Mouse (Mus musculus): Measurements from ENCODE around the gene Dennd4b. TPM values are rescaled to one million over a fixed set of nuclear protein-coding genes. Genes with fewer than 3 reads are reported as not detected.

Gene Dennd4b
- polyA plus RNA-seq (2012; ENCODE audit: insufficient read depth, low replicate concordance), result 41.0 and 105 TPM in 2 replicates

DNA sequence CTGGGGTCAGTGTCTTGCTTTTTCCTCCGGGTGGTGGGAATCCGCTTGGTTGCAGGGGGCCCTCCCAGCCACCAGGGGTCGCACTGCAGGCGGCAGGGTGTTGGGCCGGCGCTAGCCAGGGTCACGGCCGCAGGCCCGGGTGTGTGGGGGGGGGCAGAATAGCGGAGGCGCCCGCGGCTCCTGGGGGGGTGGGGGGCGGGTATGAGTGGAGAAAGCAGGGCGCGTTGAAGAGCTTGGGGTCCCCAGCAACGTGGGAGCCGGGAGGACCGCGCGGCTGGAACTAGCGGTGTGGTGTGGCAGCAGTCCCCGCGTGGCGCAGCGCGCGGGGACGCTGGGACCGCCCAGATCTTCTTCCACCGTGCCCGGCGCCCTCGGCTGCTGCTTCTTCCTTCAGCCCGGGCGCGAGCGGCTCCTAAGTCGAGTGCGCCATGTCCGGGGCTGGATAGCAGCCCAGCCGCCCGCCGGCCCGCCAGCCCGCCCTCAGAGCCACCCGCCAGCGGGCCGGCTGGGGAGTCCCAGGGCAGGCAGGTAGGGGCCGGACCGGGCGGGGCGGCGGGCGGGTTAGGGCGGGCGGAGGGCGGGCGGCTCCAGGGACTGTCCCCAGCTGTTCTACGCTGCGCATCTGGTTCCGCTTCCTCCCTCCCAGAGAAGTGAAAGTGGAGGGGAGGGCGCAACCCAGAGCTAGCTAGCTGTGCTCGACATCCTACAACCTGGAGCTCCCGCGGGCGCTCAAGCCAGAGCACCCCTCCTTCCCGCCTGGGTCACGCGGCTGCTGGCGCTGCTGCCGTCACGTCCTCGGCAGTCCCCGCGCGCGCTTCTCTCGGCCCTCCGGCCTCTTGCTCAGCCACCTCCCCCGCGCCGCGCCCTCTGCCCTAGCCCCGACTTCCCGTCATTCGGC, at the start of gene Dennd4b:
Dennd4b (plus strand) TSS at position 152 of the 898 bp plus-strand sequence.
- H3K36me3 ChIP-seq (replicated peaks; ENCODE audit: low read length), result peaks cover 76% of the 10 kb centered on the region
- no peaks in the 10 kb centered on the region for H3K27me3 ChIP-seq (replicated peaks)
- peaks cover 68% of the 10 kb centered on the region for H3K4me1 ChIP-seq
- TF ChIP-seq FLI1 (IDR thresholded peaks at IDR 0.05; ENCODE audit: low read length), result no peak
- peak within 1 kb of the TSS; percentile 95 for H3K4me3 ChIP-seq (replicated peaks)
- no peaks in the 10 kb centered on the region for H3K9me3 ChIP-seq

GRCm38 (mm10) chr3:90215825-90216380, 49.1 kb upstream of the Dennd4b start:
- H3K27me3 ChIP-seq (replicated peaks), result no peaks in the 10 kb centered on the region
- no peak overlapping the region for H3K4me3 ChIP-seq (replicated peaks)
- no peaks in the 10 kb centered on the region for H3K9me3 ChIP-seq
- H3K36me3 ChIP-seq (replicated peaks; ENCODE audit: low read length), result peaks cover 19% of the 10 kb centered on the region
- H3K4me1 ChIP-seq, result peaks cover 64% of the 10 kb centered on the region
- TF ChIP-seq GATA1 (IDR thresholded peaks at IDR 0.05; ENCODE audit: borderline replicate concordance, low read length) (no peak), FLI1 (IDR thresholded peaks at IDR 0.05; ENCODE audit: low read length) (no peak)

DNA sequence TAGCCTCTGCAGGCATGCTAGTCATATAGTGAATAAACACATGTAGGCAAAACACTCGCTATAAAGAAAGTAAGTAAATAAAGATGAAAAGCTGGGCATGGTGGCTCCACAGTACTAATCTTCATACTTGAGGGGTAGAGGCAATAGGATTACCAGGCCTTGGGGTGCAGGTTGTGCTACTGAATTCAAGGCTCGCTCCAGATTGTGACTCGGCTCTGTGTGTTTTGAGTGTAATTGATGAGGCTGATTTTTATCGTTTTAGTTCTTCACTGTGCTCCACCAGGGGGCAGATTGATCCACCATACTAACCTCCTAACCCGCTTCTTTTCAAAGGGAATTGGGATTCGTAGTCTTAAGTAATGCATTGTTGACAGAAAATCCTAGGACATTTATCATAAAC, 44.9 kb upstream of the Dennd4b start:
- H3K4me3 ChIP-seq (replicated peaks), result peak overlapping the region; percentile 93
- TF ChIP-seq FLI1 (IDR thresholded peaks at IDR 0.05; ENCODE audit: low read length), result no peak
- no peak for TF ChIP-seq GATA1 (IDR thresholded peaks at IDR 0.05; ENCODE audit: borderline replicate concordance, low read length)

DNA sequence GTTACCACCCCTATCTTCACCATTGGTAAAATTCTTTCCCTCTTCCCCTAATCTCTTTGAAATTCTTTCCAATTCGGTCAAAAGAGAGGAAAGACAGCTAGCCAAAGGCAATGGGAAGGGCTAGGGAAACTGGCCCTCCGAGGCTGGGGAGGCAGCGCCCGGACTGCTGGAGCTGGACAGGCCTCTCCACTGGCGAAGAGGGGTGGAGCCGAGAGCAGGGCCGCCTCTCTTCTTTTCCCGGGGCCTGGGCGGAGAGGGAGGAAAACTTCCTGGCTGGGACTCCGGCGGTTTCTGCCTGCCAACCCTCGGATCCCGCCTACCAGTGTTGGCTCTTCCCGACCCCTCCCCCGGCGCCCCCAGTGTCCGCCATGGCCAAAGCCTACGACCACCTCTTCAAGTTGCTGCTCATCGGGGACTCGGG, 44.4 kb upstream of the Dennd4b start:
- Histone ChIP-seq H3K9me3 (no peaks in the 10 kb centered on the region), H3K4me3 (replicated peaks) (peak overlapping the region; percentile 93), H3K4me1 (peaks cover 62% of the 10 kb centered on the region), H3K27me3 (replicated peaks) (no peaks in the 10 kb centered on the region), H3K36me3 (replicated peaks; ENCODE audit: low read length) (peaks cover 29% of the 10 kb centered on the region)
- TF ChIP-seq FLI1 (IDR thresholded peaks at IDR 0.05; ENCODE audit: low read length) (no peak), GATA1 (IDR thresholded peaks at IDR 0.05; ENCODE audit: borderline replicate concordance, low read length) (no peak)

More for the DNA sequence above, 44.9 kb upstream of the Dennd4b start:
- H3K27me3 ChIP-seq (replicated peaks), result no peaks in the 10 kb centered on the region
- peaks cover 65% of the 10 kb centered on the region for H3K4me1 ChIP-seq
- H3K9me3 ChIP-seq, result no peaks in the 10 kb centered on the region
- peaks cover 24% of the 10 kb centered on the region for H3K36me3 ChIP-seq (replicated peaks; ENCODE audit: low read length)

GRCm38 (mm10) chr3:90221123-90221522, 43.9 kb upstream of the Dennd4b start:
- Histone ChIP-seq H3K4me1 (peaks cover 60% of the 10 kb centered on the region), H3K27me3 (replicated peaks) (no peaks in the 10 kb centered on the region), H3K9me3 (no peaks in the 10 kb centered on the region), H3K4me3 (replicated peaks) (peak overlapping the region; percentile 93), H3K36me3 (replicated peaks; ENCODE audit: low read length) (peaks cover 35% of the 10 kb centered on the region)
- TF ChIP-seq GATA1 (IDR thresholded peaks at IDR 0.05; ENCODE audit: borderline replicate concordance, low read length) (no peak), FLI1 (IDR thresholded peaks at IDR 0.05; ENCODE audit: low read length) (no peak)

DNA sequence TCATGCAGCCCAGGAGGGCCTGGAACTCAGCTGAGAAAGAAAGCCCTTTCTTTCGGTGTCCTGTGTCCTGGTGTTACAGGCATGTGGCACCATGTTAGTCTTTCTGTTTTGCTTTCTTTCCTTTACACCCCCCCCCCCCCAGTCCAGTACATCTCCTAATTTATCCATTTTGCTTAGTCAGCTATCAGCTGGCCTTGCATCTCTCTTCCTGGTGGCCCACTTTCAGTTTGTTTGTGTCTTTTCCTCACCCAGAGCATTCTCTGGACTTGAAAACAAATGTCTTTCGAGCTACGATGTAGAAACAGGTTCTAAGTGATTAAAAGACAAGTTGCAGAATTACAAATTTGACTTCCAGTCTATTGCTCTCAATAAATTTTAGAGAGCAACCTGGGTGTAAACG, 42.5 kb upstream of the Dennd4b start:
- TF ChIP-seq GATA1 (IDR thresholded peaks at IDR 0.05; ENCODE audit: borderline replicate concordance, low read length) (no peak), FLI1 (IDR thresholded peaks at IDR 0.05; ENCODE audit: low read length) (no peak)
- no peaks in the 10 kb centered on the region for H3K9me3 ChIP-seq
- H3K4me1 ChIP-seq, result peaks cover 50% of the 10 kb centered on the region
- H3K36me3 ChIP-seq (replicated peaks; ENCODE audit: low read length), result peaks cover 35% of the 10 kb centered on the region
- H3K4me3 ChIP-seq (replicated peaks), result peak overlapping the region; percentile 67
- no peaks in the 10 kb centered on the region for H3K27me3 ChIP-seq (replicated peaks)

- no peak for TF ChIP-seq GATA1 (IDR thresholded peaks at IDR 0.05; ENCODE audit: borderline replicate concordance, low read length)
- TF ChIP-seq FLI1 (IDR thresholded peaks at IDR 0.05; ENCODE audit: low read length), result no peak
- no peaks in the 10 kb centered on the region for H3K9me3 ChIP-seq
- H3K27me3 ChIP-seq (replicated peaks), result no peaks in the 10 kb centered on the region
- H3K4me1 ChIP-seq, result peaks cover 47% of the 10 kb centered on the region
- H3K4me3 ChIP-seq (replicated peaks), result peak overlapping the region; percentile 72
- peaks cover 35% of the 10 kb centered on the region for H3K36me3 ChIP-seq (replicated peaks; ENCODE audit: low read length)
Measured at GRCm38 (mm10) chr3:90222941-90223340, 42.0 kb upstream of the Dennd4b start.

DNA sequence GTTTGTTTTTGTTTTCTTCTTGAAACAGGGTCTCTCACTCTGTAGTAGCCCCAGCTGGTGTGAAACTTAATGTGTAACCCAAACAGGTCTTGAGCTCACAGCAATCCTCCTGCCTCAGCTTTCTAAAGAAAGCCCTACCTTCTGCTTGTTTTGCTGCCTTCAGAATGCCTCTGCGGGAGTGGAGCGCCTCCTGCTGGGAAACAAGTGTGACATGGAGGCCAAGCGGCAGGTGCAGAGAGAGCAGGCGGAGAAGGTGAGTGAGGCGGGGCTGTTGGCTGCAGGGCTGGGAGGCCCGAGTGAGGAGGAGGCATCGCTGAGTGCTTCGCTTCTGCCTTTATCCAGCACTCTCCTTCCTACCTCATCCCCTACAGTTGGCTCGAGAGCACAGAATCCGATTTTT, 40.7 kb upstream of the Dennd4b start:
- H3K36me3 ChIP-seq (replicated peaks; ENCODE audit: low read length), result peaks cover 35% of the 10 kb centered on the region
- no peaks in the 10 kb centered on the region for H3K27me3 ChIP-seq (replicated peaks)
- no peak for TF ChIP-seq FLI1 (IDR thresholded peaks at IDR 0.05; ENCODE audit: low read length)
- no peak for TF ChIP-seq GATA1 (IDR thresholded peaks at IDR 0.05; ENCODE audit: borderline replicate concordance, low read length)
- no peak overlapping the region for H3K4me3 ChIP-seq (replicated peaks)
- H3K9me3 ChIP-seq, result no peaks in the 10 kb centered on the region
- H3K4me1 ChIP-seq, result peaks cover 41% of the 10 kb centered on the region

GRCm38 (mm10) chr3:90231075-90231474, 33.9 kb upstream of the Dennd4b start:
- H3K4me3 ChIP-seq (replicated peaks), result peak overlapping the region; percentile 96
- no peaks in the 10 kb centered on the region for H3K9me3 ChIP-seq
- H3K36me3 ChIP-seq (replicated peaks; ENCODE audit: low read length), result peaks cover 26% of the 10 kb centered on the region
- peaks cover 16% of the 10 kb centered on the region; the same call in 1 of the 2 replicates for H3K4me1 ChIP-seq
- TF ChIP-seq GATA1 (IDR thresholded peaks at IDR 0.05; ENCODE audit: borderline replicate concordance, low read length) (no peak), FLI1 (IDR thresholded peaks at IDR 0.05; ENCODE audit: low read length) (no peak)
- no peaks in the 10 kb centered on the region for H3K27me3 ChIP-seq (replicated peaks)
